Mouse (Mus musculus) heart, postnatal 10 days (tissue): ENCODE data around the gene Ephb2. TPM values are rescaled to one million over a fixed set of nuclear protein-coding genes. Genes with fewer than 3 reads are reported as not detected.

Source experiments
- DNase-seq, 2 experiments: peaks; one replicate each; pipeline ENCODE4 v3.0.0; 2021
- intact Hi-C: fragments of 180-260 bp; cut with DNase I; formaldehyde crosslinking; loops from one replicate; pipeline ENCODE4 v1.15.1; 2025
- total RNA-seq, 2 experiments: library from RNA; stranded (reverse); gene quantifications; 2 replicates each; pipeline ENCODE4 v1.2.3; 2021

The Ephb2 gene
- total RNA-seq, 2 experiments from 2014 or later: 1.3 to 1.4 TPM

DNA sequence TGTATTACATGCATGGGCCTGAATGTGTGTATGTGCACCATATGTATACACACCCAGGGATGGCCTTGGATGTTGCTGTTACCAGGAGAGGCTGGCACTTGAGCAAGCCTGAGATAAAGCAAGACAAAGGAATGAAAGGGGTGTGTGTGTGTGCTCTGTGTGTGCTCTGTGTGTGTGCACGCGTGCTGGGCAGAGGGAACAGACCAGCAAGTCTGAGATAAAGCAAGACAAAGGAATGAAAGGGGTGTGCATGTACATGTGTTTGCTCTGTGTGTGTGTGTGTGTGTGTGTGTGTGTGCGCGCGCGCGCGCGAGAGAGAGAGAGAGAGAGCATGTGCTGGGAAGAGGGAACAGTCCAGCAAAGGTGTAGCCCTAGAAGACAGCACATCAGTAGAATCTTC is 125.4 kb downstream of the Ephb2 start:
- DNase-seq: no peak
- intact Hi-C loops: no loop called here

DNA sequence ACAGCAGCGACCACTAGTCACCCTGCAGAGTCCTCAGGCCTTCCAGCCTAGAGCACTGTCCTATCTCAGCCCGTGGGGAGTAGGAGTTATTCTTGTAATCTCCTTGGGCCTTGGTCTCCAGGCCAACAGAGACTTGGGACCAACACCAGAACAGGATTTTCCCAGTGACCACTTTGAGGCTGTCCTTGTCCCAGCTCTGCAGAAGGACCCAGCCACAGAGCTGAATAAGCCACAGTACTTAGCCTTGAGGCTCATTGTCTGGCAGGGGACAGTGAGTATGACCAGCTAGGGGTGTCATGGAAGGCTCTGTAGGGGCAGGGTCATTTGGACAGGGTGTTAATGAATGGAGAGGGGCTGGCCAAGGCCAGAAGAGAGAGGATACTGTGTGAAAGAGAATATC is 126.8 kb downstream of the Ephb2 start:
- intact Hi-C loops: no loop called here
- no peak for DNase-seq

DNA sequence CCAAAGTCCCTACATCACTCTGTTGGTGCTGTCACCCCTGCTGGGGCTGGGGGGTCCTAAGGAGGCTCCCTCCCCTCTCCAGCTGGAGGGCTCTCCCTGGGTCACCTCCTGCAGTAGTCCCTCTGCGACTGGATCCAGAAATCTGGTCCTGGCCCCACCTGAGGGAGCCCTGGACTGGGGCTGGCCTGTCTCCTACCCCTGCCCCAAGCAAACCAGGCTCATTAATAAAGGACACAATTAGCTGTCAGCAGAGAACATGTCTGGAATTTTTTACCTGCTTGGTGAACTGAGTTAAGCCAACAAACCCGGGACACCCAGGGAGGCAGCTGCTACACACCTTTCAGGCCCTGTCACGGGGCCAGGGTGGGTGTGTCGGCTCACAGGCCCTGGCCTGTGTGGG is 129.1 kb downstream of the Ephb2 start:
- intact Hi-C loops: no loop called here
- no peak for DNase-seq

- no peak for DNase-seq
- intact Hi-C loops: no loop called here
Measured at GRCm38 (mm10) chr4:136705091-136705490, 130.7 kb downstream of the Ephb2 start.

DNA sequence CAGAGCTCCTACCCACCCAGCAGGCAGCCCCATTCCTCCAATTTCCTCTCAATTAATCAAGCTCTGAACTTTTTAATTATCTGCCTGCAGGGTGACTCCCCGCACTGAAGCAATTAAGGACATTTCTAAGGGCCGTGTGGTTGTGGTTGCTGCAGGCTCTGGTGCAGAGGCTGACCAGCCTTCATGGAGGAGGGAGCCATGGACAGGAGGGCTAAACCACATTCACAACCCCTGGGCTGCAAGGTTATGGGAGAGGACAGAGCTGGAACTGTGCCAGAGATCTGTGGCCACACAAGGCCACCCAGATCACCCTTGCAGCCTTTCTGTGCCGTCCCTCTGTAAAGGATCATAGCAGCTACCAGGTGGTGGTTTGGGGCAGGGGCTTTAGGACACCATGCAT is 131.2 kb downstream of the Ephb2 start:
- no peak for DNase-seq
- intact Hi-C loops: no loop called here

DNA sequence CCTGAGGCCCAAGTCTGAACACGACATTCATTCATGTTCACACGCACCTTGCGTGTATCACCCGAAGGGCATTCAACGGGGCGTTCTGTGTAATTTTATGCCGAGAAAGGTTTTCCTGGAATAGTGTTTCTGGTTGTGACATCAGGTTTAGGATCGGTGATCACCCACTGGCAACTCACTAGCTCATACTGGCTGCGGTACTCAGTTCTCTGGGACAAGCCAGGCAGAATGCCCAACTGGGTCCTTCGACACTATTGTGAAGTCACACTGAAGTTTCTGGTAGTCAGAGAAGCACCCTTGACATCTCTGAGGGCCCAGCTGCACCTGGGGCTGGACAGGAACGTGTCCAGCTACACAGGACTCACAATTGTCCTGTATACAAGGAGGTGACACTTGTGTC is 132.4 kb downstream of the Ephb2 start:
- no peak for DNase-seq
- intact Hi-C loops: no loop called here

DNA sequence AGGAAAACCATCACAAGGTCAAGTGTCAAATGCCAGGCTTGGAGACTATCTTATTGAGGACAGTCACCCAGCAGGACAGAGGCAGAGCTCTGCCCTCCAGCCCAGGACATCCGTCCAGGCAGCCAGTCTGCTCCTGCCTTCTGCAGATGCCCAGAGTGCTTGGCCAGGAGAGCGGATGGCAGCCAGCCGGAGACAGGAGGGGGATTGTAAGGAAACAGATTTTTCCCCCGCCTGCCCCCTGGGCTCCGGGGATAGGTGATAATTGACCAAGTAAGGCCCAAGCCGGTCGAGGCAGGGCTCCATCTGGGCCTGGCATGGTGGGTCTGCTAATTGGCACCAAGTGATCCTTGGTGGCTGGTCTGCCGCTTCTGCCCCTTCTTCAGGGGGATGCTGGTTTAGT is 133.3 kb downstream of the Ephb2 start:
- DNase-seq: no peak
- intact Hi-C loops: no loop called here

GRCm38 (mm10) chr4:136701236-136701635 is 134.6 kb downstream of the Ephb2 start:
- no peak for DNase-seq
- intact Hi-C loops: no loop called here

DNA sequence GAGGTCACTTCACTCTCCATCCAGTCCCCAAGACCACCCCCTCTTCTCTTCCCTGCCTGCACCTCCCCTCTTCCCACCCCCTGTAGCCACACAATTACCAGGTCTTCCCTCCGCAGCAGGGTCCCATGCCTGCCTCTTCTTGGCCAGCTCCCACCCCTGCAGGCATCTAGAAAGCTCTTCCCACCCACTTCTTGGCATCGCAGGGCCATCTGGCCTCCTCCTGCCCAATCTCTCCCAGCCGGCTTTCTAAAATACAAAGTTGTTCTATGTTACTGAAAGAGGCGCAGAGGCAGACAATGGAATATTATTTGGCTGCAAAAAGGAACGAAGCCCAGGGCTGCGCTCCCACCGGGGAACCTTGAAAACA is 136.7 kb downstream of the Ephb2 start:
- no peak for DNase-seq
- intact Hi-C loops: loop anchor here (5.0 kb wide), 1 partner anchor 33 kb away; no protein-coding TSS in a partner anchor

GRCm38 (mm10) chr4:136698404-136699083 is 137.2 kb downstream of the Ephb2 start:
- intact Hi-C loops: loop anchor here (5.0 kb wide), 1 partner anchor 34 kb away; no protein-coding TSS in a partner anchor
- DNase-seq: no peak

DNA sequence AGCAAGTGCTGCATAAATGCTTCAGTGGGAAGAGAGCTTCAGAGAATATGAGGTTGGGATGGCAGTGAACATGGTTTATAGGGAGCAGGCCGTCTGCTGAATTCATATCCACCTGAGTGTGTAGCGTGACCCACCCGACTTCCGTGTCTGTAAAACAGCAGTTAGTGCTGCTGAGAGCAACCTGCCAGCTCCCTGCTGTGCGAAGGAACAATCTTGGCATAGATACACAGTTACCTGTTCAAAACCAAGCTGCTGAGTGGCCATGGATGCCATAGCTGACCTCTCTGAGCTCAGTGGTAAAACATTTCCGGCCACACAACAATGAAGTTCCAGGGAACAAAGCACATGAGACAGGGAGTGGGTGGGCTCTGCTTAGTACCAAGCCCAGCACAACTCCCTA is 138.5 kb downstream of the Ephb2 start:
- intact Hi-C loops: loop anchor here (5.0 kb wide), 1 partner anchor 35 kb away; no protein-coding TSS in a partner anchor
- DNase-seq: no peak

- intact Hi-C loops: loop anchor here (1.0 to 5.0 kb wide), 2 partner anchors 36 to 145 kb away; no protein-coding TSS in a partner anchor
- peak; percentile 45 to 78 for DNase-seq
Measured at GRCm38 (mm10) chr4:136696381-136696925, 139.3 kb downstream of the Ephb2 start.

- DNase-seq: no peak
- intact Hi-C loops: loop anchor here (1.0 to 5.0 kb wide), 2 partner anchors 37 to 146 kb away; no protein-coding TSS in a partner anchor
Measured at GRCm38 (mm10) chr4:136695696-136696095, 140.1 kb downstream of the Ephb2 start.

DNA sequence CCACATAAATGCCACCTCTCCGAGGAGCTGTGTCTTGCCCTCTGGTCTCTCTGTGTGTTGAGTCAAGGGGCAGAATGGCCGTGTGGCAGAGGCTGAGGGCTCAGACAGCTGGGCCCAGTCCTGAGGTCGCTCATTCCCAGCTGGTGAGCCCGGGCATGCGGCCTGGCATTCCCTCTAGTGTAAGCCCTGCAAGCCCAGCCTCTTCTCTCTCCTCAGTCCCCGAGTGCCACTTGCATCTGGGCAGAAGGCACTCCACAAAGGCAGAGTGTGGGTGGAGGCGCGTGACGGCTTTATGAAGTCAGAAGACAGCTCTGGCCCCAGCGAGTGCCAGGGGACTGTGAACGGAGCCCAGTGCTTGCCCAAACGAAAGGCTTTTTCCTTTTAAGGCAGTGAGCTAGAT is 145.8 kb downstream of the Ephb2 start:
- intact Hi-C loops: no loop called here
- no peak for DNase-seq

GRCm38 (mm10) chr4:136688113-136688512 is 147.7 kb downstream of the Ephb2 start:
- DNase-seq: no peak
- intact Hi-C loops: no loop called here

- DNase-seq: no peak
- intact Hi-C loops: no loop called here
Measured at GRCm38 (mm10) chr4:136685431-136685869, 150.3 kb downstream of the Ephb2 start.

DNA sequence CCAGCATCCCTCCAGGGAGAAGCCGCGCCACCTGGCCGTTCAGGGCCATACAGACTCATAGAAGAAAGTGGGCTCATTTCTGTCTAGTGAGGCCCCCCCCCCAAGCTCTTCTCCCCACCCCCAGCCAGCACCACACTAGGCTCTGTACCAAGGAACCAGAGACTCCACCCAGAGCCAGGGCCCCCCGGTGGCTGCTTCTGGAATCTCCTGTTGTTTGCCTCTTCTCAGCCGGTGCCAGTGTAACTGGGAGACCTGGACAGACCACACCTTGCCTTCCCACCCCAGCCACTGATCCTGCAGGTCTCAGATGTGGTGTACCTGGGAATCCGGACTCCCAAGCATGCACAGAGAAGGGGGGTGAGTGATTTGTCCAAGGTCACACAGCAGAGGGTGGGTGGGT is 151.3 kb downstream of the Ephb2 start:
- DNase-seq: peak in 1 of 2 experiments; percentile 34

DNA sequence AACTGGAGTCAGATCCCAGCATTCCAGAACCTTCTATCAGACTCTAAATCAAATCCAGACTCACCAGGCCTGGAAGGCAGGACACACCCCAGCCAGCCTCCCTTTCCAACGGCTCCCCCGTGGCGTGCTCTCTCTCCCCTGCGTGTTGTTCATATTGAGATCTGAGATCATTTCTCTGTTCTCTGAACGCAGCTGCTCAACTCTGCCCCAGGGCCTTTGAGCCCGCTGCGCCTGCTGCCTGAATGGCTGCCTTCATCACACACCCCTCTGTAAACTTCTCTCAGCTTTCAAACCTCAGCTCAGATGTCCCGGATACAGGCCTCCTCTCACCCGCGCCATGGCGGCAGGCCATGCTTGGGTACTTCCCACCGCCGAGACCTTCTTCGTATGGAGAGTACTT is 155.1 kb downstream of the Ephb2 start:
- DNase-seq: no peak
- intact Hi-C loops: no loop called here

More for the DNA sequence above, 151.3 kb downstream of the Ephb2 start:
- intact Hi-C loops: no loop called here

DNA sequence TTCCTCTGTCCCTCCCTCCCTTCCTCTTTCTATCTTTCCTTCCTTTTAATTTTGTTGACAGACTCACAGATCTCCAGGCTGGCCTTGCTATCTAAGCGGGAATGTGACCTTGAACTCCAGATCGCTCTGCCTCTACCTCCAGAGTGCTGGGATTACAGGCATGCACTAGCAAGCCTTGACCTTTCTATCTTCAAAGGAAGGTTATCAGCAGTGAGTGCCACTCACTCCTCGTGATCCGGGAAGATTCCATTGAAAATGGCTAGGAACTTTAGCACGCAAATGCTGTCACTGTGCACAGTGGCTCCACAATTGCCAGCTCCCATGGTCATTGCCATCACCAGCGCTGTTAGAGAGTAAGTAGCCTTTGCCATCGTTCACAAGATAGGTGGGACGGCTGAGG is 156.6 kb downstream of the Ephb2 start:
- DNase-seq: no peak
- intact Hi-C loops: loop anchor here (5.0 kb wide), 1 partner anchor 393 kb away; no protein-coding TSS in a partner anchor

DNA sequence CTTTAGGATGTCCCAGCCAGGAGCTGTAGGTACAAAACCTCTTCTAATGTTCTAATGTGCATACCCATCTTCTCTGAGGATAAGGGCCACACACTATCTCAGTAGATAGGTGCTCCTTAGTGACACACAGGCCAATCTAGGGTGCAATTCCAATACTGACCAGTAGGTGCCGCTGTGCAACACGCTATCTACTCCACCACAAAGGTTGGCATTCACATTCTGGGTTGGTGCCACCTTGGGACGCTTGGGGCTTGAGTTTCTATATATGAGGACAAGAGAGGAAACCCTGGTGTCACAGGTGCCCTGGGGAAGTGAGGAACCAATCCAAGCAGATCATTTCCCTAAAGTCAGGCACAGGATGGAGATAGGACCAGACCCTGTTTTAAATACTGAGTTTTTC is 157.3 kb downstream of the Ephb2 start:
- DNase-seq: peak; percentile 85 to 91
- intact Hi-C loops: loop anchor here (1.0 to 5.0 kb wide), 2 partner anchors 163 to 394 kb away; no protein-coding TSS in a partner anchor

- intact Hi-C loops: loop anchor here (5.0 kb wide), 1 partner anchor 397 kb away; no protein-coding TSS in a partner anchor
- DNase-seq: no peak
Measured at GRCm38 (mm10) chr4:136675439-136675838, 160.3 kb downstream of the Ephb2 start.
